Mouse (Mus musculus) heart, embryonic 11.5 days (tissue): Measurements from ENCODE around the gene Hnrnpul1. TPM values are rescaled to one million over a fixed set of nuclear protein-coding genes. Genes with fewer than 3 reads are reported as not detected.

Experiments used
- ATAC-seq: fragments of 200-750 bp; cut with Nextera tagmentation; replicated peaks from 2 replicates; pipeline ENCODE4 v1.8.0; 2017; ENCODE audit warnings: moderate library complexity; ENCODE audit not compliant: insufficient number of reproducible peaks, low FRiP score, low TSS enrichment
- H3K27ac ChIP-seq: fragments of 300-500 bp; sonication (generic); 2 replicates; pipeline ENCODE4 v1.5.1; 2014; ENCODE audit warnings: mild to moderate bottlenecking, low read depth, low read length
- H3K27me3 ChIP-seq: fragments of 300-500 bp; sonication (generic); 2 replicates; pipeline ENCODE4 v1.6.1; 2014; ENCODE audit warnings: mild to moderate bottlenecking, low read length, mixed read lengths; ENCODE audit not compliant: control insufficient read depth, insufficient read depth
- H3K36me3 ChIP-seq: fragments of 300-500 bp; sonication (generic); 2 replicates; pipeline ENCODE4 v1.6.1; 2014; ENCODE audit warnings: mild to moderate bottlenecking, low read length, moderate library complexity, mixed read lengths; ENCODE audit not compliant: control insufficient read depth, insufficient read depth
- H3K4me1 ChIP-seq: fragments of 300-500 bp; sonication (generic); 2 replicates; pipeline ENCODE4 v1.6.1; 2014; ENCODE audit warnings: low read length; ENCODE audit not compliant: control insufficient read depth, insufficient read depth
- H3K4me2 ChIP-seq: fragments of 300-500 bp; sonication (generic); 2 replicates; pipeline ENCODE4 v1.6.1; 2014; ENCODE audit warnings: mild to moderate bottlenecking, moderate library complexity
- H3K4me3 ChIP-seq: fragments of 300-500 bp; sonication (generic); 2 replicates; pipeline ENCODE4 v1.5.1; 2014; ENCODE audit warnings: low read depth, low read length
- H3K9ac ChIP-seq: fragments of 300-500 bp; sonication (generic); 2 replicates; pipeline ENCODE4 v1.6.1; 2014; ENCODE audit warnings: mild to moderate bottlenecking, low read depth, low read length, moderate library complexity
- H3K9me3 ChIP-seq: fragments of 300-500 bp; sonication (generic); replicated peaks from 2 replicates; pipeline ENCODE4 v1.6.1; 2016; ENCODE audit warnings: low read length; ENCODE audit not compliant: control insufficient read depth
- WGBS: fragments of 180-500 bp; shearing (Covaris S2); extraction: QIAGEN DNeasy Blood & Tissue Kit; methylation state at CpG from one replicate; pipeline ENCODE4 v1.1.7; 2014; ENCODE audit not compliant: insufficient replicate concordance; 5-methylcytosine and 5-hydroxymethylcytosine counted together
- polyA plus RNA-seq: library from polyadenylated mRNA; unstranded; fragments of >200 nt; fragmentation: Nextera tagmentation; extraction: Ambion mirVana; gene quantifications from 2 replicates; pipeline ENCODE4 v1.2.1, GENCODE M21; 2014

The Hnrnpul1 gene
- polyA plus RNA-seq, 1 experiment from 2014 or later: 53.3 TPM

DNA sequence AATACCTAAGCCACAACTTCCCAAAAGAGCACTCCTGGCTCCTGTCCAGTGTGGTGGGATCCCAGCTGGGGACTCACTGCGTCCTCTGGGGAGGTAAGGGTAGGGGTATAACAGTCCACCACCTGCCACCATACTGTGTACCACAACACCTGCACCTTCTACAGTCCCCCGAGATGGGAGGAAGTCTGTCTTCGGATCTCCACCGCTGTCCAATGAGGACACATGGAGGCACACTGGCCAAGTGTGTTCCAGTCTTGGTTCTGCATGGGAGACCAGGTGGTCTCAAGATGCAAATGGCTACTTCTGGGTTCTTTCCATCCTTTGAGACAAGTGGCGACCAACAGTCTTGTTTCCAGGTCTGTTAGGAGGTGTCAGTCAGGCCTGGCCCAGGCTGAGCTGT, 43.4 kb downstream of the Hnrnpul1 start:
- H3K9ac ChIP-seq: no peak overlapping the region
- peaks cover 31% of the 10 kb centered on the region for H3K36me3 ChIP-seq
- H3K4me2 ChIP-seq: no peak overlapping the region; the same call in 1 of the 2 replicates
- no peak overlapping the region for H3K4me3 ChIP-seq
- no peaks in the 10 kb centered on the region for H3K27me3 ChIP-seq
- H3K4me1 ChIP-seq: peaks cover 54% of the 10 kb centered on the region
- WGBS: 44% methylated on average over 5 of the region's 5 CpGs
- H3K9me3 ChIP-seq: no peaks in the 10 kb centered on the region
- peak overlapping the region; percentile 75 for H3K27ac ChIP-seq
- no peak for ATAC-seq

DNA sequence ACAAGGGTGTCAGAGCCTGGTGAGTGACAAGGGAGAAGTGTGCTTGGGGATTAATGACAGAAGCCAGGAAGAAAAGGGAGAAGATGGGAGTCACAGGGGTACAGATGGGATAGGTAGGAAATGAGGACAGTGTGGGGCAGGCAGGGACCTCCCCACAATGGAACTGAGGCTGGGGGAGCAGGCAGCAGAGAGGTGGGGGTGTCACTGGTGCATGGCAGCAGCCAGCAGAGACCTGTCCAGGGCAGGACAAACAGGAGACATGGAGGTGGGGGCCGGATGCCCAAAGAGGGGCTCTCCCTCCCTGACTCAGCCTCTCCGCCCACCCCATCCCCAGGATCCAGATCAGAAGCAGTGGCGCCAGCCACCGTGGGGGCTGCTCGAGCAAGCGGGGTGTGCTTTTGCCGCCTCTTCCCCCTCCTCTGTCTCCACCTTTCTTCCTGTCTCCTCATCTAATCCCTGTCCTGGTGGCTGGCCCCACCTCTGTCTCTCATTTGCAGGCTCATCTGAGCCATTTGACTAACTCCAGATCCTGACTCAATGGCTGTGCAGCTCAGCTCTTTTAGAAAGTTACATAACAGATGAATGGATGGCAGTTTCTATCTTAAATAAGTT, 43.9 kb downstream of the Hnrnpul1 start:
- Histone ChIP-seq H3K27ac (peak overlapping the region; percentile 75), H3K9me3 (no peaks in the 10 kb centered on the region), H3K4me2 (peak overlapping the region; percentile 58), H3K4me1 (peaks cover 57% of the 10 kb centered on the region), H3K36me3 (peaks cover 28% of the 10 kb centered on the region), H3K9ac (peak overlapping the region; percentile 65), H3K27me3 (no peaks in the 10 kb centered on the region), H3K4me3 (peak overlapping the region; percentile 4; the same call in 1 of the 2 replicates)
- ATAC-seq: 0 out of 2 replicates have a peak, but pooled peaks have one; percentile 37
- WGBS: 6% methylated on average over 5 of the region's 7 CpGs

DNA sequence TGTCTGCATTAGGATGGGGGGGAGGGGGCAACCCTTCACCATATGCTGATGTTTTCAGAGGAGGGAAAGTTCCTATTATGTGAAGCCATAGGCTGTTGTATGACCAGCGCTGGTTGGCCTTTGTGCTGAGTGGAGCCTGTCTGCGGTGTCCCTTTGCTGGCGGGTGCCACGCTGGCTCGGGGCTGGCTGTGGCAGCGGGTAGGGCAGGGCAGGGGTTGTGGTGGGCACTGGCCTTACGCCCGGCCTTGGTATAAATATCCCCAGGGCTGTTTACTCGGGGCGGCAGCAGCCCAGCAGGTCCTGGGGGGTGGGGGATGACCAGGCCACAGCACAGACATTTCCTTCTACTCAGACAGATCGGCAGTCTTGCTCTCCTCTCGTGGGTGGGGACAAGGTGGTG, 44.6 kb downstream of the Hnrnpul1 start:
- no peak for ATAC-seq
- WGBS: 12% methylated on average over 12 of the region's 12 CpGs

DNA sequence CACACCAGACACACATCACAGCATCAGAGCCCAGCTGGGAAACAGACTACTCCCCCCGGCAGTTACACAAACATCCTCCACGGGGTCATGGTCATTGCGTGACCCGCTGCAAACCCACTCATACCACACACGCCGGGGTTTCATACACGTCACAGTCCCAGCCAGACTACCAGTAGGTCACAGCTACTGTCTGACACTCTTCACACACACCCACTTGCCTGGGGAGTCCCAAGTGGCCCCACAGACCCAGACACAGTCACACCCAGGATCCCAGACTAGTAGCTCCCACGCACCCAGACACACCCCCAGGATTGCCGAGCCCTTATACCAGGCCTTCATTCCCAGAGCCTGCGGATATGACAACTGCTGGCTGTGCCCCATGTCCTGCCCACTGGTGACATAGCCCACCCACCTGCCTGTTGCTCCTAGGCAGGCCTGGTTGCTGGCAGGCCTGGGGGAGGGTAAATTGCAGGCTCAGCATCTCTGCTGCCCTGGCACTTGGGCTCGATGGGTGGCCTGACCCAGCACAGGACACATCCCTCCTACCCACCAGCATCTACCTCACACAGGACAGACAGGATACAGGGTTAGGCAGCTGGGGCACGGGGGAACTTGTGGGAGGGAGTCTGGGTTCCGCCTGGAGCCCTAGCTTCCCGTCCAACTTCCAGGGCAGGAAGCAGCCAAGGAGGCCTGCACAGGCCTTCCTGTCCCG, 46.8 kb downstream of the Hnrnpul1 start:
- Histone ChIP-seq H3K27me3 (no peaks in the 10 kb centered on the region), H3K36me3 (peaks cover 6% of the 10 kb centered on the region), H3K4me1 (peaks cover 75% of the 10 kb centered on the region), H3K4me3 (no peak overlapping the region), H3K9ac (no peak overlapping the region), H3K4me2 (no peak overlapping the region), H3K9me3 (no peaks in the 10 kb centered on the region), H3K27ac (peak overlapping the region; percentile 71)
- ATAC-seq: 0 out of 2 replicates have a peak, but pooled peaks have one; percentile 12
- 51% methylated on average over 15 of the region's 15 CpGs for WGBS

More for the DNA sequence above, 44.6 kb downstream of the Hnrnpul1 start:
- peak overlapping the region; percentile 65 for H3K9ac ChIP-seq
- H3K36me3 ChIP-seq: peaks cover 23% of the 10 kb centered on the region
- H3K4me1 ChIP-seq: peaks cover 62% of the 10 kb centered on the region
- peak overlapping the region; percentile 58 for H3K4me2 ChIP-seq
- peak overlapping the region; percentile 4; the same call in 1 of the 2 replicates for H3K4me3 ChIP-seq
- H3K27ac ChIP-seq: peak overlapping the region; percentile 75
- H3K27me3 ChIP-seq: no peaks in the 10 kb centered on the region
- no peaks in the 10 kb centered on the region for H3K9me3 ChIP-seq

DNA sequence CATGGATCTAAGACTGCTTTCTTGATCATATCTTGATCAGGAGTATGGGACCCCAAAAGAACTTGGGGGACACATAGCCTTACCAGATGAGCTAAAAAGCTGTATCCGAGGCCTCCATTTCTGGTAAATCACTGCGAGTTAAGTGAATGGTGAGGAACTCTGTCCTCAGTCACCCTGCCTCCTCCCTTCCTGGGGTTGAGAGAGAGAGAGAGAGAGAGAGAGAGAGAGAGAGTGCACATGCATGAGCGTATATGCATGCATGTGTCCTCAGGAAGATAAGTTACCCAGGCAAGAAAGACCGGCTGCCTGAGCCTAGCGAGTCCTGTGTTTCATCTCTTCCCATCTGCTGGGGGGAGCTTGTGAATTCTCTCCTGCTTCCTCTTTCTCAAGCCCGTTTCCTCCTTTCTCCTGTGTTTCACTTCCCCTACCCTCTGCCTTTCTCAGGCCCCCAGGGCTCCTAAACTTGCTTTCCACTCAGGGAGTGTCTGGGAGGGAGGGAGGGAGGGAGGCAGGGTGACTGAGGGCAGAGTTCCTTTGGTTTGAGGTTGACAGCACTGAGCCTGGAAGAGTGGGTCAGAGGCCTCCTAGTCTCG, 47.9 kb downstream of the Hnrnpul1 start:
- WGBS: 56% methylated on average over 7 of the region's 7 CpGs
- H3K36me3 ChIP-seq: no peaks in the 10 kb centered on the region; the same call in 1 of the 2 replicates
- peaks cover 64% of the 10 kb centered on the region for H3K4me1 ChIP-seq
- H3K27ac ChIP-seq: peak overlapping the region; percentile 71; the same call in 1 of the 2 replicates
- no peak overlapping the region for H3K4me3 ChIP-seq
- H3K4me2 ChIP-seq: no peak overlapping the region
- no peaks in the 10 kb centered on the region for H3K27me3 ChIP-seq
- ATAC-seq: no peak
- H3K9ac ChIP-seq: 0 out of 2 replicates have a peak overlapping the region, but pooled peaks have one; percentile 10
- H3K9me3 ChIP-seq: 0 out of 2 replicates have a peak, but pooled peaks cover 3% of the 10 kb centered on the region

DNA sequence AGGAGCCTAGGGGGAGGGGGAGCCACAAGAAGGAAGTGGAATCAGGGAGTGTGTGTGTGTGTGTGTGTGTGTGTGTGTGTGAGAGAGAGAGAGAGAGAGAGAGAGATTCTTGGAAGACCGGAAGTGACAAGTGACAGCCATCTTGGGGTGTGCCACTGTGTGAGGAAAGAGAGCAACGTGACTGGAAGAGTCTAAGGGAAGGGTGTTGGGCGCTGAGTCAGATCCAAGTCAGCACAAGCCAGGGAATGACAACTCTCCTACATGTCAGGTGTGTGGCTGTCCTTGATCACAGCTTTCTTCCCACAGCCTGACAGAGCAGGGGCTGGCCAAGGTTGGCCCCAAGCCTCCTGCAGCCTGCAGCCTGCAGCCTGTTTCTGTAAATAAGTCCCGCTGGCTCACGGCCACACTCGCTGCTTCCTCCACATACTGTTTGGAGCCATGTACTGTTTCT, 48.7 kb downstream of the Hnrnpul1 start:
- Histone ChIP-seq H3K4me3 (no peak overlapping the region), H3K4me2 (no peak overlapping the region), H3K27ac (peak overlapping the region; percentile 50; the same call in 1 of the 2 replicates), H3K9ac (no peak overlapping the region), H3K36me3 (no peaks in the 10 kb centered on the region; the same call in 1 of the 2 replicates), H3K9me3 (peaks cover 3% of the 10 kb centered on the region; the same call in 1 of the 2 replicates), H3K4me1 (peaks cover 56% of the 10 kb centered on the region), H3K27me3 (no peaks in the 10 kb centered on the region)
- no peak for ATAC-seq
- WGBS: 59% methylated on average over 6 of the region's 6 CpGs

DNA sequence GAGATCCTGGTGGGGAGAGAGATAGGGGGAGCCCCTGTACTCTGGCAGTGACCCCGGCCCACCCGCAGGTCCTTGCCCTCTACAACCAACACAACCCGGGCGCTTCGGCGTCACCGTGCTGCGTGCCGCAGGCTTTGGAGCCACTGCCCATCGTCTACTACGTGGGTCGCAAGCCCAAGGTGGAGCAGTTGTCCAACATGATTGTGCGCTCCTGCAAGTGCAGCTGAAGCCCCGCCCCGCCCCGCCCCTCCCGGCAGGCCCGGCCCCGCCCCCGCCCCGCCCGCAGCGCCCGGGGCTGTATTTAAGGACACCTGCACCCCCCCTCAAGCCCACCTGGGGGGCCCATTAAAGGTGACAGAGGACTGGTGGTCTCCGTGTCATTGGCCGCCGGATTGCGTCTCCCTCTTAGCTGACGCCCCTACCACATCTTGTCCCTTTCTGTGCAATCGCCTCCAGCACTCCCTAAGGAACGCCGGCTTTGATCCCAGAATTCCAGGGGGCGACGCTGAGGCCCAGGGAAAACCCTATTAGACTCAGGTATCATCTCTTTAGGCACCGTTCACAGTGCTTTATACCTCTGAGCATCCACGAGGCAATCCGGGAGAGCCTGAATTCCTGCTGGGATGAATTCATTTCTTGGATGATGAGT, 49.7 kb downstream of the Hnrnpul1 start:
- Histone ChIP-seq H3K4me2 (peak overlapping the region; percentile 59), H3K4me1 (peaks cover 46% of the 10 kb centered on the region), H3K4me3 (peak overlapping the region; percentile 25; the same call in 1 of the 2 replicates), H3K27me3 (no peaks in the 10 kb centered on the region), H3K27ac (no peak overlapping the region), H3K36me3 (peaks cover 2% of the 10 kb centered on the region; the same call in 1 of the 2 replicates), H3K9ac (no peak overlapping the region), H3K9me3 (peaks cover 4% of the 10 kb centered on the region; the same call in 1 of the 2 replicates)
- 14% methylated on average over 31 of the region's 37 CpGs for WGBS
- peak; percentile 15; the same call in 1 of the 2 replicates for ATAC-seq
